Mouse (Mus musculus): ENCODE measurements around the gene Gm36028.

Gene Gm36028

DNA sequence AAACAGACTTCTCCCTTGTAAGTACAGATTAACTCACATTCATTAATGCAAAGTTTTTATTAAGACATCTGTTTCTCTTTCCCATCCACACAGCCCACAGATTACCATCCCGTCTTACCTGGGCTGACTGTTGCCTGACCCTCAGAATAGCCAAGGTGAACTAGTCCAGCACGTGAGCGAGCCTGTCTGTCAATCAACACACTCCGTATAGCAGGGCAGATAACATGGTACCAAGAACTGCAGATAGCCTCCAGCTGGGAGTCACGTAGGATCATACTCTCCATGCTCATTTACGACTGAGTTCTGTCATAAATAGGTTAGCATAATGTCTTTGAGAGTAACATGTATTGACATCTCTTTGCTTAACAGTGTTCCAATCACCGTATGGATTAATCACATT is at the start of gene Gm36028:
TSS of gene Gm36028 (minus strand) at position 118 of the 400 bp plus-strand sequence.
- in situ Hi-C loops (cut with MseI, MboI) = no loop called here

- in situ Hi-C loops (cut with MseI, MboI) = no loop called here
Measured at GRCm38 (mm10) chr16:37906456-37906855, 45.5 kb upstream of the Gm36028 start.

- in situ Hi-C loops (cut with MseI, MboI) = no loop called here
Measured at GRCm38 (mm10) chr16:37901318-37901717, 40.4 kb upstream of the Gm36028 start.

GRCm38 (mm10) chr16:37899357-37899756 is 38.4 kb upstream of the Gm36028 start:
- in situ Hi-C loops (cut with MseI, MboI) = no loop called here

DNA sequence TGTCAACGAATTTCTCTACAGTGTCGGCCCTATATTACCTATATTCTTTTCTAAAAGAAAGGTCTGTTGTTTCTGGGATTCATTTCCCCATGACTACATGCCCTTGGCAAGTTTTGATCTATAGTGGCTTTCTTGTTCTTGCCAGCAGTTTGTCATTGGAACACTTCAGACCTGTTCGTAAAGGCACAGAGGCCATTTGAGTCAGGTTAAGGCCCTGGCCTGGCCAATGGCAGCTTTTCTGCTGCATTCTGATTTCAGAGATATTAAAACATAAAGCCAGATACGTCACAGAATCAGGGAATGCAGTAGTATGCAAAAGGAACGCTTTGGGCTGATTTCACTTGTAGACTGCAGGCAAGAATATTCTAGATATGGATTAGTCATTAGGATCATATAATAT is 37.8 kb upstream of the Gm36028 start:
- in situ Hi-C loops (cut with MseI, MboI) = no loop called here

DNA sequence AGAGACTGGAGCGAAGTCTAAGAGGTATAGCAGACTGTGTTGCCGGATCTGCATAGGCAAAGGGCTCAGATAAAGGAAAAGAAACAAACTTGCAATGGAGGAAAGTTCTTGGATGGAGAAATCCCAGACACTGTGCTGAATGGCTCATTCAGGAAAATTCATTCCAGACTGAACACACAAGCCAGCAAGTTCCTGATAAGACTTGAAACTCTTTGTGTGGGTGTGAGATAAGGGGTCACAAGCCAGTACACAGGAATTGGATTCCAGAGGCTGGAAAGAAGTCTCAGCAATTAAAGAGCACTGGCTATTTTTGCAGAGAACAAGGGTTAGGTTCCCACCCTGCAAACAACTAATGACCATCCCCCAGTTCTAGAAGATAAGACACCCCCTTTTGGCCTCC is 33.0 kb upstream of the Gm36028 start:
- in situ Hi-C loops (cut with MseI, MboI) = no loop called here

DNA sequence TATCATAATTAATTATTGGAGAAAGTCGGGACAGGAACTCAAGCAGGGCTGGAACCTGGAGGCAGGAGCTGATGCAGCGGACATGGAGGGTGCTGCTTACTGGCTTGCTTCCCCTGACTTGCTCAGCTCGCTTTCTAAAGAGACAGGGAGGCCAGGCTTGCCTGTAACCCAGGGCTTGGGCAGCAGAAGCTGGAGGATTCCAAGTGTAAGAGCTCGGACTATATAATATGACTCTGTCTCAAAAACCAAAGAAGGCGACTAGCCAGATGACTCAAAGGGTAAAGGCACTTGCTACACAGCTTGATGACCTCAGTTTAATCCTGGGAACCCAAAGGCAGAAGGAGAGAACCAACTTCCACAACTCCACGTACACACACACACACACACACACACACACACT is 32.4 kb upstream of the Gm36028 start:
- in situ Hi-C loops (cut with MseI, MboI) = no loop called here

DNA sequence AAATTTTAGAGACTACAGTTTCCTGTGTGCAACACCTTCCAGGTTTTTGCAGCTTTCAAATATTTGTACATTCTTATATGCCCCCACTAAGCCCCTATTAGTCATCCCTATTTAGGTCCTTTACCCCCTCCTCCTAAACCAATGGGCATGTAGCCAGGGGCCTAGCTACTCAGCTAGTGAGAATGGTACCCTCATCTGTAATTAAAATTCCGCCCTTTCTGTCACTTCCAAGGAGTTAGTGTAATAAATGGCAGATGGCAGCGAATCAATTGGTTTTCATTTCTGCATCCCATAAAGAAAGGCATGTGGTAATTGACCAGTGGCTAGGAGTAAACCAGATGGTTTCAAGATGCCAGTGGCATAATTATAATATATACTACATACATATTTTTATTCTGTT is 31.7 kb upstream of the Gm36028 start:
- in situ Hi-C loops (cut with MseI, MboI) = no loop called here

GRCm38 (mm10) chr16:37888986-37889385 is 28.0 kb upstream of the Gm36028 start:
- in situ Hi-C loops (cut with MseI, MboI) = no loop called here

- in situ Hi-C loops (cut with MseI, MboI) = no loop called here
Measured at GRCm38 (mm10) chr16:37881168-37881567, 20.2 kb upstream of the Gm36028 start.

GRCm38 (mm10) chr16:37879750-37880419 is 18.9 kb upstream of the Gm36028 start:
- in situ Hi-C loops (cut with MseI, MboI) = no loop called here

DNA sequence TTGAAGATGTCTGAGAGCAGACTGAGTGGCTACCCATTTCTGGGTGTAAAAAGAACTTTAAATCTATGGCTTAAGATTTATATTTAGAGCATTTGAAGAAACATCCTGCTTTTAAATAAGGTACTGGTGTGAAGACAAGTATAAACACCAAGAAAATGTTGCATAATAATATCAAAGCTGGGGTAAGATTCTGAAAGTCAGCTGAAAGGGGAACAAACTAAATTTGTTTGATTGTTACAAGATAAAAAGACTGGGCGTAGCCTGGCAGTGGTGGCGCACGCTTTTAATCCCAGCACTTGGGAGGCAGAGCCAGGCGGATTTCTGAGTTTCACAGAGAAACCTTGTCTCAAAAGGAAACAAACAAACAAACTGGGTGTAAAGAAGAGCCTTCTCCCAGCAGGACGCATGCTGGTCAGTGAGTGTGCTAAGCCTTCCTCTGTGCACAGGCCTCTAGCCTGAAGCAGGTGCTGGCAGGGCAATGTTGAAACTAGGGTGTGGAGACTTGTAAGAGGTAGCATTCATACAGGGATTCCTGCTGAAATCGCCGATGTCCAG is 18.1 kb upstream of the Gm36028 start:
- in situ Hi-C loops (cut with MseI, MboI) = no loop called here

DNA sequence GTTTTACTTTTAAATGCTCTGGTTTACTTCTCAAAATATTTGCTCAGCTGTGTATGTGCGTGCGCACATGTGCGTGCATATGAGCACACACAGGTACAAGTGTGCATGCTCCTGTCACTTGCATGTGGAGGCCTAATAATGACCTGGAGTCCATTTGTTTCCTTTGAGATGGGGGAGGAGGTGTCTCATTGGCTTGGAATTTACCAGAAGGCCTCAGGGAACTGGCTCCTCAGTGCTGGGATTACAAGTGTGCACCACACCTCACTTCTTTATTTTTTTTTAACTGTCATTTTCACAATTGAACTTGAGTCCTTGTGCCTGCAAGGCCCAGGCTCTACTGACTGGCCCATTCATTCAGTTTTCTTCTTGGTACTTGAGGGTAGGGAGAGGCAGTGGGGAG is 16.5 kb upstream of the Gm36028 start:
- in situ Hi-C loops (cut with MseI, MboI) = no loop called here

DNA sequence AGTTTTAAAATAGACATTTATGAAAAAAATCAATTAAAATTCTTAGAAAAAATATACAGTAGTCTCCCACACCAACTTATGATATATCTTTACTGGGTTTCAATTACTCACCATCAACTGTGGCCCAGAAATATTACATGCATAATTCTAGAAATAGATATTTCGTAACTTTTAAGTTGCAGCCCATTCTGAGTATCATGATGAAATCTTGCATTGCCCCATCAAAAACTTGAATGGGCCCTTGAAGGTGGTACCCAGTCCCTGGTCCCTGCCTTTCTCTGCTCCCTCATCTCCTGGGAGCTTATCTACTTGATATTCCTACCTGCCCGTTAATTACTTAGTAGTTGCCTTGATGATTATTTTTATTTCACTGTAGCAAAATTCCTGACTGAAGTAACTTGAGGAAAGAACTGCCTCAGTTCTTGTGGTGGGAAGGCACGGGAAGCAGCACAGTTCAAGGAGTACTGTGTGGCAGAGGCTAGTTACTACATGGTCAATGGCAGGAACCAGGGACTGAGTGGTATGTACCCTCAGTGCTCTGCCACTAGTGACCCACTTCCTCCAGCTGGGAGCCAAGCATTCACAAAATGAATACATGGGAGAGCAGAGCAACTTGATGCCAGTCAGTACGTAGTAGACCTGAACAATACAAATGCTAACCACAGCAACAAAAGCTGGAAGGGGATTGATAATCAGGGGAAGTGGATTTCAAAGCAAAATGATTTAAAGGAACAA is 13.7 kb upstream of the Gm36028 start:
- in situ Hi-C loops (cut with MseI, MboI) = no loop called here

DNA sequence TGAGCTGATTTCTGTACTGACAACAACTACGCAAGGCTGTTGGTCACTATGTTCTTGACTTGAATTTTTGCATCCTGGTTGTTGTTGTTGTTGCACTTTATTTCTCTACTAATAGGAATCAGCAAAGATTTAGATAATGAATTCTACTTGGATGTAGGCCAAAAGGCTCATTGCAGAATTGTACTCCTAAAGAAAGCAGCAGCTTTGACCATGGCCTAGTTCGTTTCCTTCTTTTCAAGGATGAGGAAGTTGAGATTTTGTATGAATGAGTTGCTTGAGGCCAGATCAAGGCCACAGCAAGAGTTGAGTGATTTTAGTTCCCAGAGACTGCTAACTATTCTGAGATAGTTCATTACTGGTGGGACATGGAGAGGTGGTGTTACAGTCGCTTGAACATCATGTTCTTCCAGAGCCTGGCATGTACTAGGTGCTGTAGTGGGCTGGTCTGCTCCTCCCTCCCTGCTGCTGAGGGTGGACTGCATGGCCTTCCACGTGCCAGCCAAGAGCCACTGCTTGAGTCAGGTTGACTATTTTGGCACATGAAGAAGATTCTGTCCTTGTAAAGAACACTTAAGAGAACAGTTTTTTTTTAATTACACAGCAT is 10.3 kb upstream of the Gm36028 start:
- in situ Hi-C loops (cut with MseI, MboI) = no loop called here

- in situ Hi-C loops (cut with MseI, MboI) = no loop called here
Measured at GRCm38 (mm10) chr16:37869470-37870231, 8.7 kb upstream of the Gm36028 start.

- in situ Hi-C loops (cut with MseI, MboI) = no loop called here
Measured at GRCm38 (mm10) chr16:37868506-37869469, 7.8 kb upstream of the Gm36028 start.

DNA sequence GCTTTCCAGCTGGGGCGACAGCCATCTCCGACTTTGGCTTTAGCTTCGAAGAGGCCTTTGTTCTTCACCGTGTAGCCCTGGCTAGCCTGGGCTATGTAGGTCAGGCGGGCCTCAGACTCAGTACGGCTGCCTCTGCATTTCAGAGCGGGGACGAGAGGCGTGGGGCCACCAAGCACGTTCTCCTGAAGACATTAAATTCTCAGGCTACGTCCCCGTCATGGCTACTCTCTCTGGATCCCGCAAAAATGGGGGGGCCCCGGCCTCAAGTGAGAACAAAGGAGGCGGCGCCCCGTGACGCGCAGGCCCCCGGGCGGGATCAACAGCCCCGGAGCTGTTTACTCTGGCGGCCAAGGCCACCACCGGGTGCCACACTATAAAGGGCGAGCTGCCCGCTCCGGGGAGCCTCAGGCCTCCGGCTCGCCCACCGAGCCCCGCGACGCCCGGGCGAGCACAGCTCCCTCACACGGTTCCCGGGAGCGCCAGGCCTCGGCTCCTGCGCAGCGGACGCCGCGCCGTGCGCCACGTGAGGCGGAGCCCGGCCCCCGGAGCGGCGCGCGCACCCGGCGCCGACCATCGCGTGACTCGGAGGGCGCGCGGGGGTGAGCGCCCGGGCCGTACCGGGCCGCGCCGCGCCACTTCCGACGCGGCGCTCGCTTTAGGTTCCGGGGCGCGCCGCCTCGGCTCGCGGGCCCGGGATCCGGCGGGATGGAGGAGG is 7.0 kb upstream of the Gm36028 start, which contains the start of gene Lrrc58:
TSS of gene Lrrc58 (plus strand) at position 599 of the 715 bp plus-strand sequence.
- in situ Hi-C loops (cut with MseI, MboI) = no loop called here

DNA sequence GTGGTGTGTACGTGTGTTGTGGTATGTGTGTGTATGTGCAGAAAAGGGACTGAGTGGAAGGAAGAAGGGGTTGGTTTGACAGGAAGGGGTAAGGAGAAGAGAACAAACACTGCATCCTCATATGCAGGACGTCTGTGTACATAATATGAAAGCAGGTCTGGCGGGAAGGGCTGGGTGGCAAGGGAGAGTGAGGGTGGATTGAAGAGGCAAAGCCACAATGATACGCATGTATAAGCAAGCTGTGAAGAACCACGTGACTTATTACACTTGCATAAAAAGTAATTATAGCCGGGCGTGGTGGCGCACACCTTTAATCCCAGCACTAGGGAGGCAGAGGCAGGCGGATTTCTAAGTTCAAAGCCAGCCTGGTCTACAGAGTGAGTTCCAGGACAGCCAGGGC is 4.9 kb upstream of the Gm36028 start:
- in situ Hi-C loops (cut with MseI, MboI) = no loop called here

GRCm38 (mm10) chr16:37863876-37864275 is 2.9 kb upstream of the Gm36028 start:
- in situ Hi-C loops (cut with MseI, MboI) = no loop called here

All from mouse trophoblast stem cell (cell line).